Mouse (Mus musculus) C2C12 (cell line): Measurements from ENCODE around the gene Ctnna2. TPM values are rescaled to one million over a fixed set of nuclear protein-coding genes. Genes with fewer than 3 reads are reported as not detected.

Experiments
- H3K27me3 ChIP-seq: one replicate; pipeline ENCODE4 v1.6.1; 2011; ENCODE audit not compliant: control insufficient read depth, insufficient read depth, insufficient read length
- H3K36me3 ChIP-seq: one replicate; pipeline ENCODE4 v1.6.1; 2011; ENCODE audit not compliant: control insufficient read depth, insufficient read depth
- H3K4me3 ChIP-seq: one replicate; pipeline ENCODE4 v1.5.1; 2011; ENCODE audit warnings: mild to moderate bottlenecking, control low read depth; ENCODE audit not compliant: poor library complexity, insufficient read depth, severe bottlenecking
- H3K79me2 ChIP-seq: one replicate; pipeline ENCODE4 v1.6.1; 2011; ENCODE audit not compliant: control insufficient read depth, insufficient read depth
- H3K79me3 ChIP-seq: one replicate; pipeline ENCODE4 v1.6.1; 2011; ENCODE audit warnings: low read depth, control low read depth
- H3ac ChIP-seq: one replicate; pipeline ENCODE3; 2011; ENCODE audit warnings: low read depth; ENCODE audit not compliant: control insufficient read depth, insufficient read length
- CEBPB ChIP-seq: IDR thresholded peaks from one replicate; pipeline ENCODE4 v1.6.1; 2011; ENCODE audit warnings: low read depth, mild to moderate bottlenecking, control low read depth, moderate library complexity
- CTCF ChIP-seq: IDR thresholded peaks from one replicate; pipeline ENCODE4 v1.5.1; 2011; ENCODE audit not compliant: control insufficient read depth, insufficient read depth, insufficient read length
- FOSL1 ChIP-seq: IDR thresholded peaks from one replicate; pipeline ENCODE4 v1.8.0; 2011; ENCODE audit warnings: mild to moderate bottlenecking, low read length; ENCODE audit not compliant: poor library complexity, insufficient read depth, severe bottlenecking
- MAX ChIP-seq: IDR thresholded peaks from one replicate; pipeline ENCODE4 v1.6.1; 2011; ENCODE audit warnings: mild to moderate bottlenecking, control low read depth
- MYOD1 ChIP-seq: IDR thresholded peaks from one replicate; pipeline ENCODE4 v1.6.1; 2011; ENCODE audit warnings: low read depth; ENCODE audit not compliant: control insufficient read depth, insufficient read length
- MYOG ChIP-seq: IDR thresholded peaks from one replicate; pipeline ENCODE4 v1.6.1; 2011; ENCODE audit not compliant: control insufficient read depth, insufficient read length; ENCODE audit errors: extremely low read depth
- USF1 ChIP-seq: IDR thresholded peaks from one replicate; pipeline ENCODE4 v1.6.1; 2011; ENCODE audit warnings: low read depth, mild to moderate bottlenecking, control low read depth, moderate library complexity
- polyA plus RNA-seq: library from polyadenylated mRNA; unstranded; fragments of >200 nt; fragmentation: generic; extraction: Trizol; gene quantifications from one replicate; pipeline ENCODE4 v1.2.1, GENCODE M21; 2012; ENCODE audit warnings: missing spikeins

Ctnna2 gene
- polyA plus RNA-seq, 1 experiment: not detected

- no peaks in the 10 kb centered on the region for H3K36me3 ChIP-seq
- H3K79me3 ChIP-seq: no peaks in the 10 kb centered on the region
- no peaks in the 10 kb centered on the region for H3K27me3 ChIP-seq
- no peak overlapping the region for H3ac ChIP-seq
- H3K4me3 ChIP-seq: no peak overlapping the region
- no peaks in the 10 kb centered on the region for H3K79me2 ChIP-seq
- no peak for TF ChIP-seq CTCF
- TF ChIP-seq USF1: no peak
- no peak for TF ChIP-seq MAX
- TF ChIP-seq MYOD1: no peak
- no peak for TF ChIP-seq FOSL1
- no peak for TF ChIP-seq MYOG
- no peak for TF ChIP-seq CEBPB
Observed at GRCm38 (mm10) chr6:77075396-77076376, 903.8 kb downstream of the Ctnna2 start.

DNA sequence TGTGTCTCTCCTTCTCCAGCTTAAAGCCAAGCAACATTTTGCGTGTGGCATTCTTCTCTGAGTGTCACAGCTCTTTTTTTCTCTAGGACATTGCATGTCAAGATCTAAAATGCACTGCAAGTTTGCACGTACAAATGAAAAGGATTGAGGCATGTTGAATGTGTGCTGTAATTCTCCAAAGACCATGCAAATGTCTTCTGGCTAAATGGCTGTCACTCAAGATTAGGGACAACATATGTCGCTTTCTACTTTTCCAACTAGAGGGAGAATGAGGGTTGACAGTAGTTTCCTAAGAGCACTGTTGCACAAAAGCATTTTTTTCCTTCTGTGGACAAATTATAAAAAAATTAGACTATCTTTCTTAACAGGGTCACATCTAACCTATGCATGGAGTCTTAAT lies 909.9 kb downstream of the Ctnna2 start:
- no peaks in the 10 kb centered on the region for H3K79me3 ChIP-seq
- no peak overlapping the region for H3K4me3 ChIP-seq
- no peaks in the 10 kb centered on the region for H3K27me3 ChIP-seq
- H3K79me2 ChIP-seq: no peaks in the 10 kb centered on the region
- TF ChIP-seq CEBPB: no peak
- no peak for TF ChIP-seq MYOD1
- no peak for TF ChIP-seq FOSL1
- TF ChIP-seq MAX: no peak
- no peak for TF ChIP-seq MYOG
- no peak for TF ChIP-seq USF1
- no peak for TF ChIP-seq CTCF
- no peak overlapping the region for H3ac ChIP-seq
- no peaks in the 10 kb centered on the region for H3K36me3 ChIP-seq

DNA sequence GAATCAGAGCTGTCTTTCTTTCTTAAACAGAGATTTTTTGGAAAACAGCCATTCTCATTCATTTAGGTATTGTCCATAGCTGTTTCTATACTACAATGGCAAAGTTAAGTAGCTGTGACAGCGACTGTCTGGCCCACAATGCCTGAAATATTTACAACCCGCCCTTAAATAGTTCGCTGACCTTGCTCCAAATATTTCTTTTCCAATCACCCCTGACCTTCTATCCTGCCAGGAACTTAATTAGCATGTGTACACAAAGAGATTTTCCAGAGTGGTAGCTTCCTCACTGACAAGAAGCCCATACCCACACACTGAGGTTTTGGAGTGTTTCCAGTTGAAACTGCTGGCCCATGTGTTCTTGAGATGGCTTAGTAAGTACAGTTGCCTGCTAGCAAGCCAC lies 928.8 kb downstream of the Ctnna2 start:
- H3K79me2 ChIP-seq: no peaks in the 10 kb centered on the region
- H3K36me3 ChIP-seq: no peaks in the 10 kb centered on the region
- H3K4me3 ChIP-seq: no peak overlapping the region
- no peaks in the 10 kb centered on the region for H3K79me3 ChIP-seq
- no peaks in the 10 kb centered on the region for H3K27me3 ChIP-seq
- TF ChIP-seq CEBPB (no peak), MYOG (no peak), MAX (no peak), CTCF (no peak), MYOD1 (no peak), USF1 (no peak), FOSL1 (no peak)
- no peak overlapping the region for H3ac ChIP-seq

GRCm38 (mm10) chr6:77050193-77050592 lies 929.3 kb downstream of the Ctnna2 start:
- Histone ChIP-seq H3K79me2 (no peaks in the 10 kb centered on the region), H3K27me3 (no peaks in the 10 kb centered on the region), H3K79me3 (no peaks in the 10 kb centered on the region), H3K4me3 (no peak overlapping the region), H3ac (no peak overlapping the region), H3K36me3 (no peaks in the 10 kb centered on the region)
- TF ChIP-seq CEBPB: no peak
- TF ChIP-seq CTCF: no peak
- TF ChIP-seq USF1: no peak
- TF ChIP-seq FOSL1: no peak
- no peak for TF ChIP-seq MAX
- no peak for TF ChIP-seq MYOG
- no peak for TF ChIP-seq MYOD1

- no peaks in the 10 kb centered on the region for H3K36me3 ChIP-seq
- H3K27me3 ChIP-seq: no peaks in the 10 kb centered on the region
- TF ChIP-seq CEBPB: no peak
- TF ChIP-seq USF1: no peak
- no peak for TF ChIP-seq MYOD1
- TF ChIP-seq FOSL1: no peak
- no peak for TF ChIP-seq CTCF
- no peak for TF ChIP-seq MYOG
- no peak for TF ChIP-seq MAX
- H3K79me3 ChIP-seq: no peaks in the 10 kb centered on the region
- H3ac ChIP-seq: no peak overlapping the region
- H3K4me3 ChIP-seq: no peak overlapping the region
- H3K79me2 ChIP-seq: no peaks in the 10 kb centered on the region
Observed at GRCm38 (mm10) chr6:77047568-77047967, 931.9 kb downstream of the Ctnna2 start.
